Mouse (Mus musculus): ENCODE results near the gene St3gal3.

DNA sequence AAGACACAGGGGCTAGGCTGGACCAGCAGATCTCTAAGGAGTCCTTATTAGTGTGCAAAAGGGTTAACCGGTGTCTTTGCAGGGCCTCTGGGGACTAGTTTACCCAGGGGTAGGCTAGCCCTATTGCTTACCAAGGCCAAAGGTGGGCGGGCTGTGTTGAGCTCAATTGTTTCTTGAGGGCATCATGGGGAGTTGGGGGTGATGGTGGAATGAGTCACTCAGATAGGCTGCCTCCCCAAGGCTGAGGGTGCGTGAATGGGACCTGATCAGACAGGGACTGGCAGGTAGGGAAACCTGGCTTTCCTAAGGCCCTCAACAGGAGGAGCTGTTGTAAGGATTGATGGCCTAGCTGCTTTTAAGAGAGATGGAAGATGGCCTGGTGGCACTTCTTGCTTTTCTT lies 142.7 kb downstream of the St3gal3 start:
- TF ChIP-seq POLR2A (IDR thresholded peaks at IDR 0.05; ENCODE audit: low read depth, low read length) (no peak), CTCF (IDR thresholded peaks at IDR 0.05; ENCODE audit: extremely low read depth, insufficient read depth, insufficient read length, insufficient replicate concordance) (no peak)
